Mouse (Mus musculus) midbrain, embryonic 10.5 days (tissue): ENCODE measurements at regions not wholly inside any gene's neighbourhood (a gene's known extent, or its start where the extent isn't known, plus 50 kb on each side); places are given as distances from the start of the nearest gene placed in this dataset.

Experiments used
- DNase-seq: peaks from one replicate; pipeline ENCODE4 v3.0.0-alpha.2; 2017; ENCODE audit warnings: low spot score
- H3K27ac ChIP-seq: fragments of 300-500 bp; sonication (generic); replicated peaks from 2 replicates; pipeline ENCODE4 v1.5.1; 2016; ENCODE audit warnings: mild to moderate bottlenecking
- H3K27me3 ChIP-seq: fragments of 300-500 bp; sonication (generic); 2 replicates; pipeline ENCODE4 v1.6.1; 2016; ENCODE audit warnings: low read depth, mild to moderate bottlenecking; ENCODE audit not compliant: poor library complexity, severe bottlenecking
- H3K36me3 ChIP-seq: fragments of 300-500 bp; sonication (generic); 2 replicates; pipeline ENCODE4 v1.6.1; 2016; ENCODE audit warnings: mild to moderate bottlenecking, moderate library complexity
- H3K4me1 ChIP-seq: fragments of 300-500 bp; sonication (generic); 2 replicates; pipeline ENCODE4 v1.6.1; 2016
- H3K4me3 ChIP-seq: fragments of 300-500 bp; sonication (generic); 2 replicates; pipeline ENCODE4 v1.5.1; 2016; ENCODE audit warnings: mild to moderate bottlenecking, moderate library complexity
- H3K9me3 ChIP-seq: fragments of 300-500 bp; sonication (generic); replicated peaks from 2 replicates; pipeline ENCODE4 v1.6.1; 2016; ENCODE audit warnings: mild to moderate bottlenecking
- WGBS: fragments of 180-500 bp; shearing (Covaris S2); methylation state at CpG from one replicate; pipeline ENCODE4 v1.1.7; 2016; 5-methylcytosine and 5-hydroxymethylcytosine counted together

DNA sequence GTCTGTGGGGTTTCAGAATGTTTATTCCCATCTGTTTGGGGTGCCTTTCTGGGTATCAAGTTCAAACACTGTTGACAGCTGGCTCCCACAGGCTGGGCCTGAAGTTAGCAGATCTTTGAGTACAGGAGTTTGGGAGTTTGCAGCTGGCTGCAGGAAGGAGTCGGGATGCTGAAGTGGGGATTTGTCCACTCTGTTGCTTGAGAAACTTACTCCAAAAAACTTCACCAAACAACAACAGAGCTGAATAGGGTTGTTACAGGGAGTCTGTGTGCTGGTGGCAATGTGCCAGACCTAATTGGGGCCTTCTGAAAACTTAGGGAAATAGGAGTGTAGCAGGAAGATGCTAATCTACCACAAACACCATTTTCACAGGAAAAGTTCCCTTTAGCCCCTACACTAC is 51.1 kb upstream of the Ttc29 start:
- WGBS: 55% methylated on average over 1 of the region's 1 CpGs
- H3K4me1 ChIP-seq: peaks cover 7% of the 10 kb centered on the region; the same call in 1 of the 2 replicates
- no peaks in the 10 kb centered on the region for H3K9me3 ChIP-seq
- H3K36me3 ChIP-seq: no peaks in the 10 kb centered on the region
- H3K4me3 ChIP-seq: no peak overlapping the region
- peaks cover 18% of the 10 kb centered on the region; the same call in 1 of the 2 replicates for H3K27me3 ChIP-seq
- no peak overlapping the region for H3K27ac ChIP-seq
- DNase-seq: no peak

DNA sequence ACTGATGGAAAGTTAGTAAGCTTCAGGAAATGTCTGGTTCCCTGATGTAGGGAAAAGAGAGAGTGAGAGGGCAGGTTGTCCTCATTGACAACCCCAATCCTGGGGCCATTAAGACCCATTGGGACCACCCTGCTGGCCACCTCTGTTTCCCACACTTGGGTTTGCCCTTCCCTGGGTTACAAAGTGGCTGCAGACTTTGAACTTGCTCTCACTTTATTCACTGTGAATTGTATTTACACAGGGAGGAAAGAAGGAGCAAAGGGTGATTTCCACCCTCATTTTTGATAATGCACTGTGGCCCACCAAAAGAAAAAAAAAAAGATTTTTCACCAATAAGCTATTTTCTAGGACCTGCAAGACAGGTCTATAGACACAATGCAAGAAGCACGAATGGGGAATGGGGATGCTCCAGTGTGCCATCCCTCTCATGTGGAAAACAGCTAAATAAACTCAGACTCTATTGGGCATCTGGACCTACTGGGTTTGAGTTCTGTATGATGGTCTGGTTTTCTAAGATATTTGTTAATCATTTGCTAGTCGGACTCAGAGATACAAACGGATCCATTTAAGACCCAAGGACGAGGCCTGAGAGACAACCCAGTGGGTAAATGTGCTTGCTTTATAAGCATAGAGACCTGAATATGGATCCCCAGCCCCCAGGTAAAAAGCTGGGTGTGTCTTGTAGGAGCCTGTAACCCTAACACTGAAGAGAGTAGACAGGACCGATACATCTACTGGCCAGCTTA is 50.2 kb upstream of the Ttc29 start:
- Histone ChIP-seq H3K36me3 (no peaks in the 10 kb centered on the region), H3K9me3 (no peaks in the 10 kb centered on the region), H3K27me3 (peaks cover 18% of the 10 kb centered on the region; the same call in 1 of the 2 replicates), H3K4me3 (no peak overlapping the region), H3K27ac (no peak overlapping the region), H3K4me1 (peaks cover 7% of the 10 kb centered on the region; the same call in 1 of the 2 replicates)
- 90% methylated on average over 5 of the region's 5 CpGs for WGBS
- no peak for DNase-seq
